Mouse (Mus musculus) forebrain, embryonic 14.5 days (tissue): ENCODE measurements around the gene Fbxw8. TPM values are rescaled to one million over a fixed set of nuclear protein-coding genes. Genes with fewer than 3 reads are reported as not detected.
A peak's percentile ranks its signal among the peaks of the same experiment; 100 is the strongest.

ENCODE experiments used
- ATAC-seq: fragments of 200-750 bp; cut with Nextera tagmentation; 2 replicates; pipeline ENCODE4 v1.8.0; 2017; ENCODE audit warnings: mild to moderate bottlenecking, moderate library complexity
- DNase-seq: peaks from one replicate; pipeline ENCODE4 v3.0.0-alpha.2; 2015; ENCODE audit warnings: low spot score
- H3K27ac ChIP-seq: fragments of 300-500 bp; sonication (generic); 2 replicates; pipeline ENCODE4 v1.5.1; 2014; ENCODE audit warnings: low read depth, mild to moderate bottlenecking, control low read depth, low read length, moderate library complexity
- H3K27me3 ChIP-seq: fragments of 300-500 bp; sonication (generic); replicated peaks from 2 replicates; pipeline ENCODE4 v1.6.1; 2014; ENCODE audit warnings: low read length, control low read depth, mixed read lengths; ENCODE audit not compliant: control insufficient read depth, insufficient read depth
- H3K36me3 ChIP-seq: fragments of 300-500 bp; sonication (generic); 2 replicates; pipeline ENCODE4 v1.6.1; 2014; ENCODE audit warnings: low read length, control low read depth; ENCODE audit not compliant: control insufficient read depth, insufficient read depth
- H3K4me1 ChIP-seq: fragments of 300-500 bp; sonication (generic); 2 replicates; pipeline ENCODE4 v1.6.1; 2014; ENCODE audit warnings: antibody characterized with exemption, low read length, control low read depth; ENCODE audit not compliant: control insufficient read depth, insufficient read depth
- H3K4me2 ChIP-seq: fragments of 300-500 bp; sonication (generic); 2 replicates; pipeline ENCODE4 v1.6.1; 2014; ENCODE audit warnings: mild to moderate bottlenecking, control low read depth, low read length
- H3K4me3 ChIP-seq: fragments of 300-500 bp; sonication (generic); 2 replicates; pipeline ENCODE4 v1.5.1; 2014; ENCODE audit warnings: low read depth, low read length, control low read depth
- H3K9ac ChIP-seq: fragments of 300-500 bp; sonication (generic); 2 replicates; pipeline ENCODE4 v1.6.1; 2014; ENCODE audit warnings: mild to moderate bottlenecking, low read length, control low read depth, moderate library complexity
- H3K9me3 ChIP-seq: fragments of 300-500 bp; sonication (generic); replicated peaks from 2 replicates; pipeline ENCODE4 v1.6.1; 2016; ENCODE audit warnings: low read length, control low read depth, mixed read lengths; ENCODE audit not compliant: control insufficient read depth
- whole genome bisulfite sequencing: fragments of 180-500 bp; shearing (Covaris S2); extraction: QIAGEN DNeasy Blood & Tissue Kit; methylation state at CpG from one replicate; pipeline ENCODE4 v1.1.7; 2014; 5-methylcytosine and 5-hydroxymethylcytosine counted together
- polyA plus RNA-seq: library from polyadenylated mRNA; unstranded; fragments of >200 nt; fragmentation: Nextera tagmentation; extraction: Ambion mirVana; gene quantifications from 2 replicates; pipeline ENCODE4 v1.2.1, GENCODE M21; 2014

Fbxw8 gene
- polyA plus RNA-seq, 1 experiment from 2014 or later = 19.5 TPM

- Histone ChIP-seq H3K9ac (no peak overlapping the region), H3K27me3 (no peaks in the 10 kb centered on the region), H3K27ac (no peak overlapping the region), H3K36me3 (peaks cover 3% of the 10 kb centered on the region; the same call in 1 of the 2 replicates), H3K4me3 (no peak overlapping the region), H3K4me1 (peaks cover 9% of the 10 kb centered on the region; the same call in 1 of the 2 replicates), H3K4me2 (no peak overlapping the region), H3K9me3 (no peaks in the 10 kb centered on the region)
- ATAC-seq = no peak
- no peak for DNase-seq
- 64% methylated on average over 2 of the region's 2 CpGs for WGBS
Measured at GRCm38 (mm10) chr5:118015669-118016068, 139.6 kb downstream of the Fbxw8 start.

- Histone ChIP-seq H3K27ac (no peak overlapping the region), H3K9me3 (no peaks in the 10 kb centered on the region), H3K4me3 (no peak overlapping the region), H3K27me3 (no peaks in the 10 kb centered on the region), H3K9ac (no peak overlapping the region), H3K4me2 (no peak overlapping the region), H3K36me3 (peaks cover 8% of the 10 kb centered on the region), H3K4me1 (peaks cover 9% of the 10 kb centered on the region; the same call in 1 of the 2 replicates)
- DNase-seq (peak; percentile 80), ATAC-seq (peak; percentile 52)
- 12% methylated on average over 12 of the region's 12 CpGs for WGBS
Measured at GRCm38 (mm10) chr5:118015028-118015427, 140.2 kb downstream of the Fbxw8 start.

Other genes with a start within 250 kb of the Fbxw8 start
- 109 and 147 TPM in 2 replicates for gene Fbxo21, start 178.7 kb downstream of the Fbxw8 start, polyA plus RNA-seq
- 8.0 and 10.0 TPM in 2 replicates for gene Tesc, start 127.7 kb downstream of the Fbxw8 start, polyA plus RNA-seq
- gene Hrk, start 9.2 kb upstream of the Fbxw8 start, polyA plus RNA-seq = 1.1 and 1.7 TPM in 2 replicates
- 10.7 and 11.3 TPM in 2 replicates for gene Rnft2, start 89.7 kb upstream of the Fbxw8 start, polyA plus RNA-seq
- 14.6 and 17.1 TPM in 2 replicates for gene 2410131K14Rik, start 89.8 kb upstream of the Fbxw8 start, polyA plus RNA-seq